Mouse (Mus musculus) adipocyte (in vitro differentiated cells): ENCODE data around the gene Rap1gap2.
A peak's percentile ranks its signal among the peaks of the same experiment; 100 is the strongest.

Source experiments
- DNase-seq: peaks from one replicate; pipeline ENCODE4 v3.0.0-alpha.2; 2016; ENCODE audit warnings: low spot score

The Rap1gap2 gene

DNA sequence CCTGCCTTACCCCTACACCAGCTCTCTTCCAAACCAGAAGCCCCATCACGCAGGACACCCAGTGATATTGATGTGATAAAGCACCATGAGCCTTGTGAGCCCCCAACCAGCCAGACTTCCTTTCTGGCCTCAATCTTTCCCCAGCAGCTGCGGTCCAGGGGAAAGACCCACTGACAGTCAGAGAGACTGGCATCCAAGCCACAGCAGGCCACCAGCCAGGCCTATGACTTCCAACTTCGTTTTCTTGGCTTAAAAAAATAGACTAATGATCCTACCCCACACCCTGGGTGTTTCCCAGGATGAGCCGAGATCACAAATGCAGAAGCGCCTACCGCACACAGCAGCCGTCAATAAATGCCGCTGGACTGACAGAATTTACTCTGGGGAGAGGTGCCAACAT lies 151.1 kb downstream of the Rap1gap2 start:
- no peak for DNase-seq

DNA sequence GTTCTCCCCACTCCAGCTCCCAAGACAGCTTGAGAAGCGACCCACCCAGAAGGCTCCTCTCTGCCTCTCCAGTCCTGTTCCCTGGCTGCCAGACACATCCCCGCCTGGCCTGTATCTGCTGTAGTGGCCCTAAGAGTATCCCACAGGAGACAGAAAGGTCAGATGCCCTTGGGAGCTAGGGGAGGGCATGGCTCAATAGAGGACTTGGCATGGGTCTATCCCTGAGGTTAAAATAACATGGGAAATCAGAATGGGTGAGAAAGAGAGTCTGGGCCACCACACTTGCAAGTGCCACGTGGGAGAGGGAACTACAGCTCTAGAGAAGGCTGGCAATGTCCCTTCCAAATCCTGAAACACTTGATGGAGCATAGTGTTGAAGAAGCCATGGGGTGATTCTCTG lies 152.3 kb downstream of the Rap1gap2 start:
- no peak for DNase-seq

DNA sequence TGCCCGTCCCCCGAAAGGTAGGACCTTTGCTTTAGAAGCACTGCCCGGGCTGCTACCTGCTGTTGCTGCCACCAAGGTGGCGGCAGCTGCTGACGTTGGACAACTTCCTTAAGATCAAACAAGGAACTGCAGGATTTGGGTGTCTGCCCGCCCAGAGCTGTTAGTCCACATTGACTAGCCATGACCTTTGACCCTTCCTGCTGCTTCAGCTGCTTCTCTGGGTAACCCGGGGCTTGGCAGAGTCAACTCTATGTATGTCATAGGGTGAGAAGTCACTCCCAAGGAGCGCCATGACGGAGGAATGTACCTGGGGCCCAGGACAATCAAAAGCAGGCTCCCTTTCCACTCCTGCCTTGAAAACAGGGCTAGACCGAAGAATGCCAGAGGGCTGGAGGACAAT lies 153.5 kb downstream of the Rap1gap2 start:
- DNase-seq = peak; percentile 44

DNA sequence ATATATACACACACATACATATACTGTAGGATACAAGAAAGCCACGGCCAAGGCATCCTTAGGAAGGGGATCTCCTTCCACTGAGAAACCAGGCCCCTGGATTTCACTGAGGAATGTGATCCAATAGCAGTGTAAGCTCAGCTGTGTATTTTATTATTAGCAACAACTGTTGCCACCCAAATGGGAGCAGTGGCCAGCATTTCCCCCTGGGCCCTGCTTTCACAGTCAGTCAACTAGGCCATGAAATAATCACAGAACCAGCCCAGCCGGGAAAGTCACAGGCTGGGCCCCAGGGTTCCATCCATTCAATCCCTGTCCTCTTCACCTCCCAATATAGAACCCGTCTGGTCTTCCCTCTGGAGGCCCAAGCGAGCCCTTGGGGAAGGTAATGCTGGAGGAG lies 162.2 kb downstream of the Rap1gap2 start:
- peak; percentile 37 for DNase-seq

DNA sequence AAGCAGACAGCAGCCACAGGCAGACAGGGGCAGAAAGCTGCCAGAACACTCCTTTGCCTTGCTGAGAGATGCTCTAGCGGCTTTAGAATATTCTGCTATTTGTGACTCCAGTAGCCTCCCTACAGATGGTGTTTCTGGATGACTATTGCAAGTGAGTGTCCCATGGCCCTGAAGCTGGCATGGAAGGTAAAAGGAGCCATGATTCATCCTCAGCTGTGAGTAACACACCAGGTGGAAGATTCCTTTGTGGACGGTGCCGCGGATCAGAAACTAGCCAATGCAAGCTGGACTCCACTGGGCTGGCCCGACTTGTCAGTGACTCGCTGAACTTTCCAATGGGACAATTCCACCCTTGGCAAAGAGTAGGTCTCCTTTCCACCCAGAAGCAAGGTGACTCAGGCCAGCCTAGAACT lies 162.7 kb downstream of the Rap1gap2 start:
- DNase-seq = no peak

DNA sequence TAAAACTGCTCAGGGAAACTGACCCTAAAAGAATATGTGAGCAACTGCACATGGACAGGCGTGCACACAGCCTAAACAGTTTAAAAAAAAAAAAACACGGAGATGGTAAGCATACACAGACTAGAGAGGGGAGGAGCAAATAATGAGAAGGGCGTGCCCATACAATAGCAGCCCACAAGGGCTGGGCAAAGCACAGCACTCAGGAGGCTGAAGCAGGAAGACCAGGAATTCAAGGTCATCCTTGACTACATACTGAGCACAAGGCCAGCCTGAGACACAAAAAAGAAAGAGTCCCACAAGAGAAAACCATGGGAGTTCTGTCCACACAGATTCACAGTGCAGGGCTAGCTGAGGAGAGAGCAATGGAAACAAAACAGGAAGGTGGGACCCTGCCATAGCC lies 165.1 kb downstream of the Rap1gap2 start:
- DNase-seq = no peak

DNA sequence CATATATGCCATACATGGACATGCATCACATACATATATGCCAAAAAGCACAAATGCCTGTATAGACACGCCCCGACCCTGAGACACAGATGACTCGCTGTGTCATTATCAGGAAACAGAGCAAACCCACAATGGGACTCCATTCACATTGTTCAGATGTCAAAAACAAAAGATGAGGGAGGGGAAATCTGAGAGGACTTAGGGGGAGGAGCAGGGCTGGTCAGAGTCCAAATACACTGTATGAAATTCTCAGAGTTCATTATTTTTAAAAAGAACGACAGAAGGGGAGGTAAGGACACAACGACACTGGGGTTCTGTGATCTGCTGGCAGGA lies 166.8 kb downstream of the Rap1gap2 start:
- no peak for DNase-seq

DNA sequence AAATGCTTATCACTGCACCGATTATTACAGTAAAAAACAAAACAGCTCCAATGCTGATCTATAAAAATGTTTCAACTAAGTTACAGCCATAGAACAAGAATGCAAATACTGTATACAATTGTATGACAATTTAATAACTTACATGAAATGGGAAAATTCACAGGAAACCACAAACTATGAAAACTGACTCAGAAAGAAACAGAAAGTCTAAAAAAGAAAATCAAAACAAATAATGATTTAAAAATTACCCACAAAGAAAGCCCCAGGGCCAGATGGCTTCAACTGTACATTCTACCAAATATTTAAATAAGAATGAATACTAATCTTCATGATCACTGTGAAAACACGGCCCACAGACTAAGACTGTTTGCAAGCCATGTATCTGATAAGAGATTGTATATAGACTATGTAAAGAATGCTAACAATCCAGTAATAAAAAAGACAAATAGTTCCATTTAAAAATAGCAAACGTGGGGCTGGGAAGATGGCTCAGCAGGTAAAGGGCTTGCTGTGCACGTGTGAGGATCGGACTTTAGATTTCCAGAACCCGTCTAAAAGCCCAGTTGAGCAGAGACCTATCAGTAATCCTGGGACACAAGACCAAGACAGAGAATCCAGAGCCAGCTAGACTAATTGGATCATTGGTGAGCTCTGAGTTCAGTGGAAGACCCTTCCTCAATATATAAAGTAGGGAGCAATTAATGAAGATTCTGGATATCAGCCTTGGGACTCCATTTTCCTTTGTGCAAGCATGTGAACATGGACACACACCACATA lies 167.4 kb downstream of the Rap1gap2 start:
- DNase-seq = no peak

DNA sequence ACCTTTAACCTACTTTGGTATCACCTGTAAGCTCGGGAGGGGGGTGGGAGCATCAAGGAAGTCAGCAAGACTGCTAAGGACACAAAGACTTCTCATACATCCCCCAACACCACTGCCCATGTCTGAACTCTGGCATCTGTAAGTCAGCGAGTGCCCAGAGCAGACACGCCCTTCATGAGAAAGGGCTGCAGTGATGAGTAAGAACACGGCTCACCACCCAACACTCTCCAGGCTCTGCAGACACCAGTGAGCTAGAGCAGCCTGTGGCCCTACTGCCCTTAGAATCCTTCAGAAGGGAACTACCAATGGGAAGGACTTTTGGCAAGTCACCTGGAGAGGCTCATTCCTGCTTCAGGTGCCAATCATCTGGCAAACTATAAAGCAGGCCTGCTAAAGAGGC lies 168.3 kb downstream of the Rap1gap2 start:
- no peak for DNase-seq

DNA sequence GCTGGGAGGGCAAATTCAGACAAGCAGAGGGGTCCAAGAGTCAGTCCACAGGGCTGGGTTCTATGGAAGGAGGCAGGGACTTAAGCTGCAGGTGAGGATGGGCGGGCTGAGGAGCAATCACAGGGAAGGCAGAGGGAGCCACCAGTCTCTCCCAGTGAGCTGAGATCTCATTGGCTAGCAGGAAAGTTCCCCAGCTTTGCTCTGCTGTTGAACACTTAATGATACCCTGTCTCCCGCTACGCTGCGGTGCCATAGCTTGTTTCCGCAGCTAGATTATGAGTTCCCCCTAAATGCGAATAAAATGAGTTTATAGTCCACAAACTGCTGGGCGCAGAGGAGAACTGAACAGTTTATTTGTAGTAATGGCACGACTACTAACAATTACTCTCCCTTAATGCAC lies 170.6 kb downstream of the Rap1gap2 start:
- DNase-seq = no peak

DNA sequence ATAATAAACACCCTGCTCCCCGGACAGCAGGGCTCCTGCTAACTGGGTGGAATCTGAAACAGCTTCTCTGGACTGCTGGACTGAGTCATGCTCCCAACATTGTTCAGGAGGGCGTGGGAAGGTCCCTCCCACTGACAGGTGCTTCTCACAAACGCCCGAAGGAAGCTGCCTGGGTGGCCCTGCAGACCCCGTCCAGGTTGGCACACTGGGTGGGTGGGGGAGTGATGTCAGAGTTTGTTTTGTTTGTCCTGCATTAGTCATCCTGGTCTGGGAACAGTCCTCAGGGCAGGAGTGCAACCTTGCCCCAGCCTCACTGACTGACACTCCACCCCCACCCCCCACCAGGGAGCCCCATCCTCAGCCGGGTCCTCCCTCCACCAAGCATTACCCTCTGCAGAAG lies 171.5 kb downstream of the Rap1gap2 start:
- no peak for DNase-seq

DNA sequence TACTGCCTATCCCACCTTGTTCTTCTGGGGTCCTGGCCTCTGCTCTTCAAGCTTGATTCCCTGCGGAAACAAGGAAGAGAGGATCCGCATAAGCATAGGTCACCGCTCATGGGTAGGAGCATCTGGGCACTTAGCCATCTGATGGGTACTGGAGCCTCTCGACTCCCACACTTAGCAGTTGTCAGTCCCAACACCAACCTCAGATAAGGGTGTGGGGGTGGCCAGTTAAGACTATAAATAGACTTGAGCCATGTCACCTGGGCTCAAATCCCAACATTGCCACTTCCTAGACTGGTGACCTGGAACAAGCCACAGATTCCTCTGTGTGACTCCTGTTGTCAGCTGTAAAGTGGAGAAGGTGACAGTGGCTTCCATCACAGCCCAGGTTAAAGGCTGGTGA lies 172.5 kb downstream of the Rap1gap2 start:
- DNase-seq = no peak

DNA sequence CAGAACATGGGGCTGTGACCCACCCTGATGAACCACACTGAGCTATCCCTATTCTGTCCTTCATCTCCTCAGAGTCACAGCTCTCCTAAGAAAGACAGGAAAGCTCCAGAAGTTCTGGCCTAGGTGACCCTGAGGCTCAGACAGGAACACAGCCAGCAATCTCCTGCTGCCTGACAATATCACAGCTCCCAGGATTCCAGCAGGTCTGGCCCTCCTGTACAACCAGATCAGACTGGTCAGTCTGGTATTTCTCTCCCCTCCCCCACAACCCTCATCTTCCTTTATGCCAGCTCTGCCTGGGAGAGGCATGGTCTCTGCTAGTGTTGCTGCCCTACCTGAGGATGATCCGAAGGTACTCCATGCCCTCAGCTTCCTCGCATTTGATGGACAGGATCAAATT lies 175.3 kb downstream of the Rap1gap2 start:
- DNase-seq = no peak

DNA sequence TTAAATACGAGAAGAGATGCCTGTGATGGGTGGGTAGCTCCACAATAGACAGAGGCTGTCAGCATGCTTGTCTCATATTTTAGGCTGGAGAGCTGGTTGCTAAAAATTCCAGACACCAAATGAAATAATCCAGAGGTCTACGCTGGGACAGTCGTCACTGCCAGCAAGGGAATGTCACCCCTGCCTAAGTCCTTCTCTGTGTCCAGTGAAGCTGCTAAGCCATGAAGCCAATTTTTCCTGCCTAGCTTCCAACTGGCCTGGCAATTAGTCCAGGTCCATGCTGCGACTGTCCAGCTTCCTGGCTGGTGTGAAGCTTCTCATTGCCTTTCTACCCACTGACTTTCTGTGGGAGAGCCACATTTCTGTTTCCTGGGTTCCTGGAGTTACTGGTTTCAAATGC lies 177.7 kb downstream of the Rap1gap2 start:
- DNase-seq = peak; percentile 25

DNA sequence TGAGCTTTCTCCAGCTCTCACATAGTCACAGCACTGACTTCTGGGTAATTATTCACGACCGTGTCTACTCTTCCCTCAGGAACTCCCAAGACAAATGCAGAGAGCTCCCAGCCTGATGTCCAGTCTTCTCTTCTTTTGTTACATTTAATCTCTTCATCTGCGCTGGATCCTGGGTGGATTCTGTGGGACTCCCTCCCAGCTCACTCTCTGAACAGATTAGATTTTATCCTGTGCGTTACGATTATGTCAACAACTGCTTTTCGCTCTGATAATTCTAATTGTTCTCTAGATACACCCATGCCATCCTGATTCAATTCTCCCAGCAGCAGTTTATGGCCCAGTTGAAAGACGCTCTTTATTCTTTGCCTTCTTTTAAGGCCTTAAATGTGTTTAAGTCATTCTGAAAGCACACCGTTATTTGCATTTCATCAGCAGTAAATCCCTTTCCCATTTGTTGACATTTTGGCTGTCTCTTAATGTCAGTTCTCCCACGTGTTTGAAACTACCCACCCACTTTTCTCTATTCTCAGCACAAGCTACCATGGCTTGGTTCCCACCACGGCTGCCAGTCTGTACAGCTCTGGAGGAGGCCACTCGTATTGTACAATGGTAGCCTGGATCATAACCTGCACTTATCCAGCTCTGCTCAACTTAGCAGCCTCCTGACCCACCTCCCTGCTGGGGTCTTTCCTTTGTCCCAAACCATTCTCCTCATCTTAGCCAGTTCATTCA lies 180.8 kb downstream of the Rap1gap2 start:
- DNase-seq = no peak

DNA sequence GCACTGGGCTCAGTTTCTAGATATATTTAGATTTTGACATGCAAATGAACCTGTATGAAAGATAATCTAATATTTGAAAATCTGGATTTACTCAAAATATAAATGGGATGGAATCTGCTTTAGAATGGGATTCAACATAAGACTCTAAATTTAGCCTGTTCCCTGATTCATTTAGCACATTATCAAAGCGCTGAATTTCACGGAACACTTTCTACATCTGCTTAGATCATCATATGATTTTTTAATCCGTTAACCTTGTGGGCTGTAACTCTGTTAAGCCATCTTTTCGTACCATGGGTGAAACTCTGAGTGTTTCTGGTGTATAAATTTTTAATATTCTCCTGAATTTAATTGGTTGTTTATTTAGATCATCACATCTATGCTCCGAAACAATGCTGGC lies 184.4 kb downstream of the Rap1gap2 start:
- no peak for DNase-seq

DNA sequence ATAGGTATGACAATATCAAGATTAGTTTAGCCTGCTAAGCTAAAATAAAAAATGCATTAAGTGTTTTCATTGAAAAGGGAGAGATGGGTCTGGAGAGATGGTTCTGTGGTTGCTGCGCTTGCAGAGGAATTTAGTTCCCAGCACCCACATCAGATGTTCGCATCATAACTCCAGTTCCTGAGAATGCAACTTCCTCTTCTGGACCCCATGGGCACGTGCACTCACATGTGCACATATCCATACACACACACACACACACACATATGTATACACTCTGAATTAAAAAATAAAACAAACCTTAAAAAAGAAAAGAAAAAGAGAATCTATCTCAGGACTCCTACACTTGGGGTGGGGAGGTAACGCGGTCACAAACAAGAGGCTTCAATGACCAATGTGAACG lies 188.7 kb downstream of the Rap1gap2 start:
- no peak for DNase-seq

DNA sequence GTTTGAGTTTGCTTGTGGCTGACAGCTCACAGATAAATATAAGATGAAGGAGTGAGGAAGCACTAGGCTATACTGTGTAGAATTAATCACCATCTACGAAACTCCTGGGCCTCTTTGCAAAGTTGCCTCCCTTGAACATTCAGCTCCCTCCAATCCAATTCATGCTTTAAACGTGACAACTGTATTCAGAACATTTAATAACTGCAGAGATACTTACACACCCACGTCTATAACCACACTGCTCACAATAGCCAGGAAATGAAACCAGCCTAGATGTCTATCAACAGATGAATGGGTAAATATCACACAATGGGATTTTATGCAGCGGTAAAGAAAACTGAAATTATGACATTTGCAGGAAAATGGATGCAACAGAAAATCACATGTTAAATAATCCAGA lies 189.6 kb downstream of the Rap1gap2 start:
- no peak for DNase-seq

DNA sequence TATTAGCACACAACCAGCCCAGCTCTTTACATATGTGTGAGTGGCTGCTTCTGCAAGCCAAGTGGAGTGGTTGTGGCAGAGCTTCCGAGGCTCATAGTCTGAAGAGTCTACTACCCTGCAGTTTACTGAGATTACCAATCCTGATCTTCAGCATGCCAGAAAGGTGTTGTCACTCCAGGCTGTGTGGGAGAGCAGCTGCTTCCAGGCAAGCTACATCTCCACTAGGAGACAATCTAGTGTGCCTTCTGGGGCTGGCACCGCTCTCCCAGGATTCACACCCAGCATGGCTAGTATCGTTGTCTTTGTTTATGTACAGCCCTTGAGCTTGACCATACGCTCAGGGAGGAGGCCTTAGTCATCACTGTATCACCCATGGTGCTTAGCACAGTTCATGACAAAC lies 191.1 kb downstream of the Rap1gap2 start:
- no peak for DNase-seq

DNA sequence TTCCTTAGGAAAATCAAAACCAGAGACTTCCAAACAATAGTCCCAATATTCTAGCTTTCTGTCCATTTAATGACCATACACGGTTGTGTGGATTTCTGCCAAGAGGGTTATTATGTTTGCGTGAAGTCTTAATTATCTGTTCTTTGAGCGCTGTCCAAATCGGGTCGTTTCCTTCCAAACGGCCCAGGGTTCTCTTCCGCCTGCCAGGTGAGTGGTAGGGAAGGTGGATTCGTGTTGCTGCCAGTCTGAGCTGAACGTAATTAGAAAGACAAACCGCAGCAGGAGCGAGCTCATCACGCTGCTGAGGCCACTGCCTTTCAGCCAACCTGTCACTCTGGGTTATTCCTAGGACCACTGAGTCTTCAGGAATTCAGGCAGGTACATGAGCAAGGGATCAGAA lies 195.0 kb downstream of the Rap1gap2 start:
- no peak for DNase-seq

DNA sequence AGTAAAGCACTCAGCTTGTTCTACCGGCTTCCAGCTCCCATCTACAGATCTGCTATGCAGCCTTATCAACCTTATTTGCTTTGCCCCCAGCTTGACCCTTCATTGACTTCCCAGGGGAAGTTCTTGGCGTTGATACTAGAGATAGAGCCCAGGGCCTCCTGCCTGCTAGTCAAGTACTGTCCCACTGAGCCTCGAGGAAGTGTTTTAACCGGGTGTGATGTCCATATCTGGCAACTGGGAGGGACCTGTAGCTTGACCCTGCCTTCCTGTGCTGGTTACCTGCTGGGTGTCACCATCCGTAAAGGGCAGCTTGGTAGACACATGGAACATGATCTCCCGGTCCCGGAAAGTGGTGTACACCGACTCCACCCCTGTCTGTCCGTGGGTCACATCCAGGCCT lies 196.6 kb downstream of the Rap1gap2 start:
- DNase-seq = peak; percentile 21

DNA sequence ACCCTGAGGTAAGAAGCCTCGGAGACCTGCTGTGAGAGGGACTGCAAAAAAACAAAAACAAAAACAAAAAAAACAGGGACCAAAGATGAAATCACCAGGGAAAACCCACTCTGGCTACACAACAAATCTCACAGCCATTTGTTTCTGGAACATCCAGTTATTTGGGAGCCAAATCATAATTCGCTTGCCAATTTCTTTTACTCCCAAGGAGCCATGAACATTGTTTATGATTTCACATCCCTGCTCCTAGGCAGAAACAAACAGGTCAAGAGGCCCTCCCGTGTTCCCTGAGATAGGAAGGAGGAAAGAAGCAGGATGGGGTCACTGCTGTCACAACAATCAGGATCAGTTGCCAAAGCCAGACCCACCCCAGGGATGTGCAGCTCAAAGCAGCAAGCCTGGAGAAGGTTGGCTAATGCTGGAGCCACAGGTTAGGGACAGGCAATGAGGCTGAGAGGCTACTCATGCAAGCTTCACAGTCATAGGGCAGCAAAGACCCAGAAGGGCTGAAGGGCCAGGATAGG lies 197.2 kb downstream of the Rap1gap2 start:
- peak; percentile 91 for DNase-seq

DNA sequence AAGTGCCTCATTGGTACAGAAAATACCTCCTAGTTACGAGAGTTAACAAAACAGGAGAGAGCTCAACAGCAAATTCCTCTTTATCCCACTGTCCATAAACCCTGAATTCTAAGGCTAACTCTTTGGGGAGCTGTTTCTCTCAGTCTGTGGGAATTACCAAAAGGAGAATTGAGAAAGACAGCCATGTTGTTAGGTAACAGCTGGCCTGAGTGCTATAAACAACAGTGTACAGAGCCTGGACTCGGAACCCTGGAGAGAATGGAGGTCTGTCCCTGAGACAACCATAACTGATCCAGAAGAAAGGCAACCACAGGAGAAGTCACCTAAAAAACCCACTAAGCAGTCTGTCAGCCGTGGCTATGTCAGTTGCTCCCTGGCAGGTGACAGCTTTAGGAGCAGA lies 198.3 kb downstream of the Rap1gap2 start:
- peak; percentile 88 for DNase-seq

DNA sequence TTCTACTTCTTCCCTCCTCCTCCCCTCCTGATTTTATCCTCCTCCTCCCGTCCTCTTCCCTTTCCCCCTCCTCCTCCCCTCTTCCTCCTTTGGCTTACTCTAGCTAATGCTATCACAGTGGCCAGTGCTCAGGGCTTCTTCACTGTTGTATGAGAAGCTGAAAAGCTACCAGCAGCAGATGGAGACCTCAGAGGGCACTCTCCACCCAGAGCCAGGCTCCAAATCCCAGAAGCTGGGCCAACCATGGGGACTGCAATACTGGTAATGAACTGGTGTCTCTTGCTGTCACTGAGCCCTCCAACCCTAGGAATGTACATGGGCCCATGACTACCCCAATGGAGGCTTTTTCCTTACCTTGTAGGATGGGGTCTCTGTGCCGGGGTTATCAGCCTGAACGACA lies 198.8 kb downstream of the Rap1gap2 start:
- no peak for DNase-seq
